Mouse (Mus musculus) E14TG2a.4 (cell line): ENCODE measurements around the gene Pi4kb.

Source experiments
- CTCF ChIP-seq: conservative IDR thresholded peaks from 2 replicates; pipeline ENCODE4 v1.5.1; 2014; ENCODE audit warnings: low read length
- NANOG ChIP-seq: IDR thresholded peaks from 2 replicates; pipeline ENCODE4 v1.6.1; 2014; ENCODE audit warnings: borderline replicate concordance, low read length, mixed read lengths
- POU5F1 ChIP-seq: IDR thresholded peaks from 2 replicates; pipeline ENCODE4 v1.6.1; 2014; ENCODE audit warnings: low read length, borderline replicate concordance

GRCm38 (mm10) chr3:94953764-94954616 is 20.5 kb upstream of the Pi4kb start, which contains the start of gene Rfx5:
- TF ChIP-seq CTCF (no peak), NANOG (no peak), POU5F1 (no peak)
